In the genomic region with DNA sequence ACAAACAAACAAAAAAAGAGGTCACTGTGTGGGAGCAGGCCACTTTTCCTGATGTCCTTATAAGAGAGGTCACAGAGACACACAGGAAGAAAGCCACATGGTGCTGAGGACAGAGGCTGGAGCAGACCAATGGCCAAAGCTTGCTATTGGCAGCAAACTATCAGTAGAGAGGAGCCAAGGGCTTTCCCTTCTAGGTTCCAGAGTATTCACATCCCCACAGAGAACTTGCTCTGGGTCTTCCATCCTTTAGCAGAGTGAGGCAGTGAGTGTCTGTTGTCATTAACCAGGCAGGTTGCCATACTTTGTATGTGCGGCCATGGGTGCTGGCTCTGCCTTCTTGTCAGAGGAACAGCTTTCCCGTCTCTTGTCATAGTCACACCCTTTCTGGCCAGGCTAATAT, we compare ENCODE assay signal across 22 mouse cellular contexts.
DNase-seq lines count a peak whose midpoint lies in the region; ATAC-seq lines count a peak whose summit lies in the region.
"Had no signal": no experiment of that assay in that cellular context is flagged by ENCODE, and none has a peak within 500 bp of the region (broad histone marks: within the 10 kb centered on the region; RNA-seq: fewer than 3 reads in every experiment).

No protein-coding gene starts in this region.

- no peaks in the 10 kb centered on the region for H3K36me3 ChIP-seq in embryonic facial prominence, embryonic 13.5 days
- no peaks in the 10 kb centered on the region for H3K36me3 ChIP-seq in embryonic facial prominence, embryonic 10.5 days (replicated peaks)
- no peaks in the 10 kb centered on the region for H3K36me3 ChIP-seq in lung, embryonic 16.5 days (ENCODE audit: control insufficient read depth, insufficient read depth, low read length)
- H3K36me3 ChIP-seq in limb, embryonic 10.5 days: no peaks in the 10 kb centered on the region
- H3K36me3 ChIP-seq: embryonic facial prominence, embryonic 12.5 days; forebrain, embryonic 12.5 days; forebrain, embryonic 15.5 days; heart, embryonic 10.5 days; heart, embryonic 13.5 days; hindbrain, embryonic 12.5 days; hindbrain, embryonic 15.5 days had no signal

- no peak for DNase-seq in embryonic facial prominence, embryonic 10.5 days (ENCODE audit: low spot score)
- no peak for DNase-seq in lung, postnatal 36 days
- no peak for DNase-seq in limb, embryonic 10.5 days (ENCODE audit: low spot score)
- DNase-seq: adrenal gland, adult 8-10 months; adrenal gland, postnatal 25 days; cerebellum, adult 11-12 months; cerebellum, adult 8-10 months; cerebellum, postnatal 14 days; gastrocnemius, postnatal 25 days; heart, adult 2 months; heart, postnatal 14 days had no signal

- no peak overlapping the region for H3K4me3 ChIP-seq in embryonic facial prominence, embryonic 13.5 days
- H3K4me3 ChIP-seq in embryonic facial prominence, embryonic 10.5 days: no peak overlapping the region
- no peak overlapping the region for H3K4me3 ChIP-seq in lung, embryonic 16.5 days (ENCODE audit: low read length)
- no peak overlapping the region for H3K4me3 ChIP-seq in limb, embryonic 10.5 days
- H3K4me3 ChIP-seq: embryonic facial prominence, embryonic 12.5 days; forebrain, embryonic 12.5 days; forebrain, embryonic 15.5 days; heart, adult 2 months; heart, embryonic 10.5 days; heart, embryonic 13.5 days; hindbrain, embryonic 12.5 days; hindbrain, embryonic 15.5 days had no signal

- H3K9me3 ChIP-seq in embryonic facial prominence, embryonic 13.5 days: no peaks in the 10 kb centered on the region
- H3K9me3 ChIP-seq in embryonic facial prominence, embryonic 10.5 days: no peaks in the 10 kb centered on the region
- no peaks in the 10 kb centered on the region for H3K9me3 ChIP-seq in lung, embryonic 16.5 days (ENCODE audit: control insufficient read depth, low read length)
- no peaks in the 10 kb centered on the region for H3K9me3 ChIP-seq in limb, embryonic 10.5 days (replicated peaks)
- H3K9me3 ChIP-seq: embryonic facial prominence, embryonic 12.5 days; forebrain, embryonic 12.5 days; forebrain, embryonic 15.5 days; heart, embryonic 10.5 days; hindbrain, embryonic 12.5 days; hindbrain, embryonic 15.5 days had no signal

- no peak overlapping the region for H3K9ac ChIP-seq in embryonic facial prominence, embryonic 13.5 days
- no peak overlapping the region for H3K9ac ChIP-seq in lung, embryonic 16.5 days (ENCODE audit: low read length)
- H3K9ac ChIP-seq: embryonic facial prominence, embryonic 12.5 days; forebrain, embryonic 12.5 days; forebrain, embryonic 15.5 days; heart, embryonic 13.5 days; hindbrain, embryonic 12.5 days; hindbrain, embryonic 15.5 days had no signal

- H3K4me2 ChIP-seq in embryonic facial prominence, embryonic 13.5 days: no peak overlapping the region
- no peak overlapping the region for H3K4me2 ChIP-seq in lung, embryonic 16.5 days (ENCODE audit: low read depth, low read length)
- H3K4me2 ChIP-seq: embryonic facial prominence, embryonic 12.5 days; forebrain, embryonic 12.5 days; forebrain, embryonic 15.5 days; heart, embryonic 13.5 days; hindbrain, embryonic 12.5 days; hindbrain, embryonic 15.5 days had no signal

- peaks cover 20% of the 10 kb centered on the region for H3K4me1 ChIP-seq in embryonic facial prominence, embryonic 13.5 days
- H3K4me1 ChIP-seq in embryonic facial prominence, embryonic 10.5 days: peaks cover 22% of the 10 kb centered on the region
- no peaks in the 10 kb centered on the region for H3K4me1 ChIP-seq in lung, embryonic 16.5 days (replicated peaks; ENCODE audit: control insufficient read depth, insufficient read depth, low read length)
- H3K4me1 ChIP-seq in limb, embryonic 10.5 days: peaks cover 36% of the 10 kb centered on the region
- H3K4me1 ChIP-seq: forebrain, embryonic 12.5 days; forebrain, embryonic 15.5 days; heart, embryonic 13.5 days; hindbrain, embryonic 12.5 days; hindbrain, embryonic 15.5 days had no signal

- H3K27ac ChIP-seq in embryonic facial prominence, embryonic 13.5 days: peak overlapping the region; percentile 83
- no peak overlapping the region for H3K27ac ChIP-seq in embryonic facial prominence, embryonic 10.5 days (replicated peaks)
- H3K27ac ChIP-seq in lung, embryonic 16.5 days (ENCODE audit: low read length): no peak overlapping the region
- 0 out of 2 replicates have a peak overlapping the region, but pooled peaks have one; percentile 26 for H3K27ac ChIP-seq in limb, embryonic 10.5 days
- H3K27ac ChIP-seq: embryonic facial prominence, embryonic 12.5 days; forebrain, embryonic 12.5 days; forebrain, embryonic 15.5 days; heart, adult 2 months; heart, embryonic 10.5 days; heart, embryonic 13.5 days; hindbrain, embryonic 12.5 days; hindbrain, embryonic 15.5 days had no signal

- 98% methylated on average over 2 of the region's 2 CpGs for WGBS in embryonic facial prominence, embryonic 13.5 days
- 90% methylated on average over 2 of the region's 2 CpGs for WGBS in embryonic facial prominence, embryonic 10.5 days
- WGBS in lung, embryonic 16.5 days: 73% methylated on average over 2 of the region's 2 CpGs
- WGBS in limb, embryonic 10.5 days: 91% methylated on average over 2 of the region's 2 CpGs

- ATAC-seq in embryonic facial prominence, embryonic 13.5 days (ENCODE audit: insufficient number of reproducible peaks, insufficient read depth, low FRiP score, low TSS enrichment, low read depth): no peak
- peak; percentile 42; the same call in 1 of the 2 replicates for ATAC-seq in lung, embryonic 16.5 days (ENCODE audit: low read depth)
- ATAC-seq in megakaryocyte progenitor cell, adult 5-6 weeks (replicated peaks; ENCODE audit: poor library complexity): no peak
- ATAC-seq: activated CD4-positive, CD25-positive, alpha-beta regulatory T cell, adult 4 months; forebrain, embryonic 15.5 days had no signal

- H3K27me3 ChIP-seq in embryonic facial prominence, embryonic 13.5 days: no peaks in the 10 kb centered on the region
- H3K27me3 ChIP-seq in embryonic facial prominence, embryonic 10.5 days (replicated peaks; ENCODE audit: low read depth, poor library complexity, severe bottlenecking): 0 out of 2 replicates have a peak, but pooled peaks cover 4% of the 10 kb centered on the region
- no peaks in the 10 kb centered on the region for H3K27me3 ChIP-seq in lung, embryonic 16.5 days (ENCODE audit: control insufficient read depth, insufficient read depth, low read depth, low read length)
- H3K27me3 ChIP-seq in limb, embryonic 10.5 days (ENCODE audit: low read depth, poor library complexity, severe bottlenecking): no peaks in the 10 kb centered on the region
- H3K27me3 ChIP-seq: embryonic facial prominence, embryonic 12.5 days; forebrain, embryonic 15.5 days; hindbrain, embryonic 12.5 days; hindbrain, embryonic 15.5 days had no signal

Comparison
In these comparisons a context has a peak if more than half of its experiments do, and no peak if none do; other contexts are left out.
1. H3K27ac ChIP-seq: peak in embryonic facial prominence, embryonic 13.5 days (single experiment) and limb, embryonic 10.5 days (single experiment); none in embryonic facial prominence, embryonic 10.5 days (single experiment) and lung, embryonic 16.5 days (single experiment).